Mouse (Mus musculus) embryonic facial prominence, embryonic 11.5 days (tissue): ENCODE data around the gene Csrnp2. TPM values are rescaled to one million over a fixed set of nuclear protein-coding genes. Genes with fewer than 3 reads are reported as not detected.

Source experiments
- ATAC-seq: fragments of 200-750 bp; cut with Nextera tagmentation; replicated peaks from 2 replicates; pipeline ENCODE4 v1.8.0; 2017; ENCODE audit warnings: low read depth; ENCODE audit not compliant: insufficient number of reproducible peaks, low FRiP score, low TSS enrichment
- DNase-seq: peaks from one replicate; pipeline ENCODE4 v3.0.0-alpha.2; 2015; ENCODE audit warnings: low spot score
- H3K27ac ChIP-seq: fragments of 300-500 bp; sonication (generic); replicated peaks from 2 replicates; pipeline ENCODE4 v1.5.1; 2014; ENCODE audit warnings: mild to moderate bottlenecking, low read depth, low read length, control low read depth
- H3K27me3 ChIP-seq: fragments of 300-500 bp; sonication (generic); 2 replicates; pipeline ENCODE4 v1.6.1; 2014; ENCODE audit warnings: mild to moderate bottlenecking, low read length, moderate library complexity, mixed read lengths; ENCODE audit not compliant: control insufficient read depth, insufficient read depth
- H3K36me3 ChIP-seq: fragments of 300-500 bp; sonication (generic); replicated peaks from 2 replicates; pipeline ENCODE4 v1.6.1; 2014; ENCODE audit warnings: low read depth, mild to moderate bottlenecking, low read length, moderate library complexity, mixed read lengths; ENCODE audit not compliant: control insufficient read depth, insufficient read depth
- H3K4me1 ChIP-seq: fragments of 300-500 bp; sonication (generic); 2 replicates; pipeline ENCODE4 v1.6.1; 2014; ENCODE audit warnings: low read length, mixed read lengths; ENCODE audit not compliant: control insufficient read depth, insufficient read depth
- H3K4me2 ChIP-seq: fragments of 300-500 bp; sonication (generic); 2 replicates; pipeline ENCODE4 v1.6.1; 2014; ENCODE audit warnings: low read depth, mild to moderate bottlenecking, control low read depth, low read length, moderate library complexity
- H3K4me3 ChIP-seq: fragments of 300-500 bp; sonication (generic); 2 replicates; pipeline ENCODE4 v1.5.1; 2014; ENCODE audit warnings: low read depth, low read length, control low read depth
- H3K9ac ChIP-seq: fragments of 300-500 bp; sonication (generic); replicated peaks from 2 replicates; pipeline ENCODE4 v1.6.1; 2014; ENCODE audit warnings: mild to moderate bottlenecking, control low read depth, low read length
- H3K9me3 ChIP-seq: fragments of 300-500 bp; sonication (generic); replicated peaks from 2 replicates; pipeline ENCODE4 v1.6.1; 2016; ENCODE audit warnings: mild to moderate bottlenecking, low read length, inconsistent platforms, mixed read lengths; ENCODE audit not compliant: control insufficient read depth
- WGBS: fragments of 180-500 bp; shearing (Covaris S2); extraction: QIAGEN DNeasy Blood & Tissue Kit; methylation state at CpG from one replicate; pipeline ENCODE4 v1.1.7; 2014; 5-methylcytosine and 5-hydroxymethylcytosine counted together
- polyA plus RNA-seq: library from polyadenylated mRNA; unstranded; fragments of >200 nt; fragmentation: Nextera tagmentation; extraction: Ambion mirVana; gene quantifications from 2 replicates; pipeline ENCODE4 v1.2.1, GENCODE M21; 2014

Csrnp2 gene
- polyA plus RNA-seq, 1 experiment from 2014 or later: 23.0 TPM

DNA sequence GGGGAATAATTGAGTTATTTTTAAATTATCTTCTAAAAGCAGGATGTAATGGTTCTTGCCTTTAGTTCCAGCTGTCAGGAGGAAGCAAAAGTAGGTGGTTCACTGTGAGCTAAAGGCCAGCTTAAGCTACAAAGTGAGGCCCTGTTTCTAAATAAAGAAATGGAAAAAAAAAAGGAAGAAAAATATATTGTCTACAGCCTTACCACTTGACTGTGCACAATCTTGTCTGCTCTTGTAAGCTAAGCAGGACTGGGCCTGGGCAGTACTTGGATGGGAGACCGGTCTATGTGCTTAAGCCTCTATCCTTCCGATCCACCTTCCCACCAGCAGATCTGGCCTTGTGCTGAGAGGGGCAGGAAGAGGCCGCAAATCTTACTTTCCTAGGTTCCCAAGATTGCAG, 45.8 kb downstream of the Csrnp2 start:
- Histone ChIP-seq H3K4me1 (no peaks in the 10 kb centered on the region), H3K4me2 (no peak overlapping the region), H3K36me3 (no peaks in the 10 kb centered on the region), H3K9me3 (no peaks in the 10 kb centered on the region), H3K4me3 (no peak overlapping the region), H3K9ac (no peak overlapping the region), H3K27ac (no peak overlapping the region), H3K27me3 (no peaks in the 10 kb centered on the region)
- 93% methylated on average over 3 of the region's 3 CpGs for WGBS
- DNase-seq (no peak), ATAC-seq (no peak)

DNA sequence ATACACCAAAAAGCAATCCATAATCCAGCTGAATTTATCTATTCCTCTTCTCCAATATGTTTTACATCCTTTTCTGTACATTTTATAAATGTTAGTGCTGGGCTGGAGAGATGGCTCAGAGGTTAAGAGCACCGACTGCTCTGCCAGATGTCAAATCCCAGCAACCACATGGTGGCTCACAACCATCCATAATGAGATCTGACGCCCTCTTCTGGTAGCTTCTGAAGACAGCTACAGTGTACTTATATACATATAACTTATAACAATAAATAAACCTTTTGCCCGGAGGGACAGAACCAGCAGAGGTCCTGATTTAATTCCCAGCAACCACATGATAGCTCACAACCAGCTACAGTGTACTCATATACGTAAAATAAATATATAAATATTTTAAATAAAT, 46.7 kb downstream of the Csrnp2 start:
- Histone ChIP-seq H3K27ac (no peak overlapping the region), H3K36me3 (no peaks in the 10 kb centered on the region), H3K9me3 (no peaks in the 10 kb centered on the region), H3K9ac (no peak overlapping the region), H3K4me1 (no peaks in the 10 kb centered on the region), H3K4me2 (no peak overlapping the region), H3K4me3 (no peak overlapping the region), H3K27me3 (no peaks in the 10 kb centered on the region)
- no peak for ATAC-seq
- WGBS: 72% methylated on average over 4 of the region's 4 CpGs
- DNase-seq: no peak

GRCm38 (mm10) chr15:100446887-100447286, 48.4 kb downstream of the Csrnp2 start:
- H3K27me3 ChIP-seq: no peaks in the 10 kb centered on the region
- no peak overlapping the region for H3K4me2 ChIP-seq
- 82% methylated on average over 2 of the region's 2 CpGs for WGBS
- H3K9ac ChIP-seq: no peak overlapping the region
- H3K4me1 ChIP-seq: no peaks in the 10 kb centered on the region
- H3K27ac ChIP-seq: no peak overlapping the region
- ATAC-seq (no peak), DNase-seq (no peak)
- H3K4me3 ChIP-seq: no peak overlapping the region
- no peaks in the 10 kb centered on the region for H3K36me3 ChIP-seq
- H3K9me3 ChIP-seq: no peaks in the 10 kb centered on the region

DNA sequence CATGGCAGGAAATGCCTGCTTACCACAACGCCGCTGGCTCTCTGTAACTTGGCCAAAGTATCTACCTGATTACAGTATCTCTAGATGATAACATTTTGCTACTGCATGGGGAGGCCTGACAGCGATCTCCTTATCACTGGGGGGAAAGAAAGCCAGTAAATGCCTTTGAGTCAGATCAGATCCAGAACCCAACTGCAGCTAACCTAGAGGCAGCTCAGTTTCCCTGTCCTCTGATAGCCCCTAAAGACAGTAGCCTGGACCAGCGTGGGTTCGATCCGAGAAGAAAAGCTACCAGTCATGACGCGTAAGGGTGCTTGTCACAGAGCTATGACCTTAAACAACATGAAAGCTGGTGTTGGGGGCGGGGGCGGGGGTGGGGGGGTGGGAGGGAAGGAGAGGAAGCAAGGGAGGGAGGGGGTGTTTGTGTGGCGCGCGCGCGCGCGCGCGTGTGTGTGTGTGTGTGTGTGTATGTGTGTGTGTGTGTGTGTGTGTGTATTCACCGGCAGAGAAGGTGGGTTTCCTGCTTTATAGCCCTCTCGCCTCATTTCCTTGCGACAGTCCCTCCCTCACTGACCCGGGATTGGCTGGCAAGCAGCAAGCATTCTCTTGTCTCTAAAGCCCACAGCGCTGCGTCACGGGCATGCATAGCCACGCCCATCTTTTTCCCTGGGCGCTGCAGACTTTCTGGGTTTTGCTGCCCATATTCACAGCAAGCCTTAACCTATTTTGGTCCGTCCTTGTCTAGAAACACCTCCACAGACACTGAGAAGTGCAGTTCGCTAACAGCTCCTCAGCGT, 52.0 kb downstream of the Csrnp2 start:
- Histone ChIP-seq H3K9me3 (no peaks in the 10 kb centered on the region), H3K4me1 (no peaks in the 10 kb centered on the region), H3K9ac (peak overlapping the region; percentile 62), H3K27me3 (no peaks in the 10 kb centered on the region), H3K36me3 (no peaks in the 10 kb centered on the region), H3K27ac (0 out of 2 replicates have a peak overlapping the region, but pooled peaks have one; percentile 0), H3K4me2 (peak overlapping the region; percentile 54), H3K4me3 (peak overlapping the region; percentile 34)
- WGBS: 8% methylated on average over 21 of the region's 31 CpGs
- ATAC-seq: peak; percentile 93
- peak; percentile 95 for DNase-seq

GRCm38 (mm10) chr15:100436518-100436917, 58.8 kb downstream of the Csrnp2 start:
- Histone ChIP-seq H3K9me3 (no peaks in the 10 kb centered on the region), H3K27me3 (no peaks in the 10 kb centered on the region), H3K27ac (no peak overlapping the region), H3K4me1 (no peaks in the 10 kb centered on the region), H3K9ac (no peak overlapping the region), H3K4me2 (no peak overlapping the region), H3K4me3 (no peak overlapping the region), H3K36me3 (no peaks in the 10 kb centered on the region)
- no peak for ATAC-seq
- DNase-seq: no peak
- WGBS: 60% methylated on average over 10 of the region's 10 CpGs

DNA sequence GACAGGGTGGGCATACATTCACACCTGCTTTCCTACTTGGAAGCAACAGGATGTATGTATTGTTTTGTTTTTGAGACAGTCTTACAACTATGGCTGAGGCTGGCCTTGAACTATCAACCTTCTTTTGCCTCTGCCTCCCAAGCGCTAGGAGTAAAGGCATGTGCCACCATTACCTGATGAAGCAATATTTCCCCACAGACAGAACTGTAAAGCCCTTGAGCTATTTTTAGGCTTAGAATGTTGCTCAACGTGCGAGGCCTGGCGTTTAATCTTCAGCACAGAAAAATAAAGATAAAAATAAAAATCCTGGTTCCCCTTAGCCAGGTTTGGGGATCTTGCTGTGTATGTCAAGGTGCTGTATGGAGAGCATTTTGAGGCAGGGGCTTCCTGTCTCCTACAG, 59.2 kb downstream of the Csrnp2 start:
- H3K4me2 ChIP-seq: no peak overlapping the region
- WGBS: 89% methylated on average over 4 of the region's 4 CpGs
- H3K27ac ChIP-seq: no peak overlapping the region
- no peaks in the 10 kb centered on the region for H3K36me3 ChIP-seq
- H3K4me1 ChIP-seq: no peaks in the 10 kb centered on the region
- ATAC-seq (no peak), DNase-seq (no peak)
- no peaks in the 10 kb centered on the region for H3K27me3 ChIP-seq
- no peak overlapping the region for H3K9ac ChIP-seq
- H3K9me3 ChIP-seq: no peaks in the 10 kb centered on the region
- H3K4me3 ChIP-seq: no peak overlapping the region

DNA sequence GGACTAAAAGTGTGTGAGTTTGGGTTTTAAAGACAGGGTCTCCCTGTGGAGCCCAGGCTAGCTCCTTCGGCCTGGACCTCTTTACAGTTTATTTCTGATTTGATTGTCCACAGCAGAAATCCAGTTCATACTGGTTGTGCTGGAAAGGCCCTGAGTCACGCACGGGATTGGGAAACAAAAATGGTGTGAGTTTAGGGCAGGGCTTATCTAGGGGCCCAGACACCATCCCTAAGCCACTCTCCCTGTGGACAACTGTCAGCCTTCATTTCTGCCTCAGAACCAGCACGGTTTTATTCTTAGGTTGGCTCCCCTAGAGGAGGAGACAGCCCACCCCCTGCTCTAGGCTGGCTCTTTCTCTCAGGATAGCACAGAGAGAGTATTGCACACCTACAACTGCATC, 62.1 kb downstream of the Csrnp2 start:
- 71% methylated on average over 4 of the region's 4 CpGs for WGBS
- ATAC-seq (no peak), DNase-seq (no peak)
- Histone ChIP-seq H3K4me3 (no peak overlapping the region), H3K27me3 (no peaks in the 10 kb centered on the region), H3K4me1 (no peaks in the 10 kb centered on the region), H3K36me3 (no peaks in the 10 kb centered on the region), H3K27ac (no peak overlapping the region), H3K4me2 (no peak overlapping the region), H3K9ac (no peak overlapping the region), H3K9me3 (no peaks in the 10 kb centered on the region)

- ATAC-seq: no peak
Measured at GRCm38 (mm10) chr15:100429959-100430565, 65.2 kb downstream of the Csrnp2 start.

More at GRCm38 (mm10) chr15:100429959-100430565, 65.2 kb downstream of the Csrnp2 start:
- no peak overlapping the region for H3K9ac ChIP-seq
- WGBS: 79% methylated on average over 11 of the region's 11 CpGs
- no peaks in the 10 kb centered on the region for H3K27me3 ChIP-seq
- no peaks in the 10 kb centered on the region for H3K4me1 ChIP-seq
- DNase-seq: no peak
- no peak overlapping the region for H3K27ac ChIP-seq
- no peak overlapping the region for H3K4me2 ChIP-seq
- H3K4me3 ChIP-seq: no peak overlapping the region
- no peaks in the 10 kb centered on the region for H3K36me3 ChIP-seq
- H3K9me3 ChIP-seq: no peaks in the 10 kb centered on the region
